Mouse (Mus musculus) brain, embryonic 14.5 days (tissue): ENCODE results near the gene Dixdc1.

Experiments used
- CTCF ChIP-seq: fragments of 200-500 bp; IDR thresholded peaks from 2 replicates; pipeline ENCODE4 v1.5.1; 2012; ENCODE audit warnings: inconsistent platforms, mild to moderate bottlenecking, moderate library complexity, borderline replicate concordance; ENCODE audit not compliant: insufficient read depth, insufficient read length; ENCODE audit errors: extremely low read depth
- POLR2A ChIP-seq: fragments of 200-500 bp; IDR thresholded peaks from 2 replicates; pipeline ENCODE4 v1.6.1; 2012; ENCODE audit warnings: mild to moderate bottlenecking, inconsistent platforms, borderline replicate concordance; ENCODE audit not compliant: poor library complexity, insufficient read depth, insufficient read length, severe bottlenecking; ENCODE audit errors: extremely low read depth

GRCm38 (mm10) chr9:50714188-50714587 lies 25.1 kb downstream of the Dixdc1 start:
- TF ChIP-seq CTCF (no peak), POLR2A (no peak)
